Mouse (Mus musculus) ES-E14 (cell line): ENCODE measurements around the gene Prok2. TPM values are rescaled to one million over a fixed set of nuclear protein-coding genes. Genes with fewer than 3 reads are reported as not detected.

Source experiments
- DNase-seq: peaks from one replicate; pipeline ENCODE4 v3.0.0-alpha.2; 2013; ENCODE audit warnings: low read depth, low spot score
- H3K27ac ChIP-seq: 2 replicates; pipeline ENCODE4 v1.5.1; 2012; ENCODE audit warnings: low read depth, mild to moderate bottlenecking, low read length, moderate library complexity, mixed read lengths; ENCODE audit not compliant: poor library complexity, insufficient read depth, severe bottlenecking
- H3K36me3 ChIP-seq: 2 replicates; pipeline ENCODE4 v1.6.1; 2012; ENCODE audit warnings: mild to moderate bottlenecking, low read length, moderate library complexity, mixed read lengths; ENCODE audit not compliant: control insufficient read depth, poor library complexity, insufficient read depth, severe bottlenecking
- H3K4me1 ChIP-seq, 2 experiments: fragments of 150-350 bp in 1 of 2; sonication (generic) in 1 of 2; 2 replicates each; pipeline ENCODE4 v1.6.1; 2012; ENCODE audit warnings: low read length in 2 of 2, mild to moderate bottlenecking in 1 of 2, mixed read lengths in 1 of 2; ENCODE audit not compliant: control insufficient read depth in 2 of 2, insufficient read depth in 2 of 2, poor library complexity in 1 of 2
- H3K4me3 ChIP-seq, 2 experiments: fragments of 150-350 bp in 1 of 2; sonication (generic) in 1 of 2; 2 replicates each; pipeline ENCODE4 v1.5.1; 2012; ENCODE audit warnings: low read length in 2 of 2, low read depth in 1 of 2, mild to moderate bottlenecking in 1 of 2, mixed read lengths in 1 of 2; ENCODE audit not compliant: insufficient read depth in 1 of 2, poor library complexity in 1 of 2, severe bottlenecking in 1 of 2
- H3K9ac ChIP-seq: 2 replicates; pipeline ENCODE4 v1.6.1; 2012; ENCODE audit warnings: low read depth, mild to moderate bottlenecking, low read length, mixed read lengths; ENCODE audit not compliant: poor library complexity, insufficient read depth, severe bottlenecking
- H3K9me3 ChIP-seq: fragments of 150-350 bp; sonication (generic); 2 replicates; pipeline ENCODE4 v1.6.1; 2012; ENCODE audit warnings: low read depth, mild to moderate bottlenecking, low read length; ENCODE audit not compliant: control insufficient read depth, insufficient read depth
- CHD2 ChIP-seq: IDR thresholded peaks from 2 replicates; pipeline ENCODE4 v1.6.1; 2014; ENCODE audit warnings: mild to moderate bottlenecking, low read depth, low read length, inconsistent platforms
- HCFC1 ChIP-seq: IDR thresholded peaks from 2 replicates; pipeline ENCODE4 v1.6.1; 2012; ENCODE audit warnings: low read length, inconsistent platforms, borderline replicate concordance; ENCODE audit not compliant: insufficient read depth
- MAFK ChIP-seq: IDR thresholded peaks from 2 replicates; pipeline ENCODE4 v1.6.1; 2014; ENCODE audit warnings: mild to moderate bottlenecking, low read depth, low read length, inconsistent platforms; ENCODE audit not compliant: insufficient read depth
- ZC3H11A ChIP-seq: IDR thresholded peaks from 2 replicates; pipeline ENCODE4 v1.6.1; 2012; ENCODE audit warnings: low read depth, mild to moderate bottlenecking, inconsistent platforms, low read length, borderline replicate concordance
- ZNF384 ChIP-seq: IDR thresholded peaks from 2 replicates; pipeline ENCODE4 v1.6.1; 2012; ENCODE audit warnings: low read depth, low read length, inconsistent platforms
- in situ Hi-C, 2 experiments: fragments of 600-800 bp; cut with MboI; formaldehyde crosslinking; loops; one replicate each; pipeline ENCODE4 v1.15.1; 2025; ENCODE audit warnings: low sequenced_read_pairs in 2 of 2, inconsistent platforms in 1 of 2; ENCODE audit not compliant: unreplicated experiment in 2 of 2
- total RNA-seq: library from RNA; depleted of rRNA; stranded (reverse); fragments of 300-350 nt; gene quantifications from 2 replicates; pipeline ENCODE4 v1.2.3, GENCODE M21; 2012

The Prok2 gene
- total RNA-seq, 1 experiment, result not detected

DNA sequence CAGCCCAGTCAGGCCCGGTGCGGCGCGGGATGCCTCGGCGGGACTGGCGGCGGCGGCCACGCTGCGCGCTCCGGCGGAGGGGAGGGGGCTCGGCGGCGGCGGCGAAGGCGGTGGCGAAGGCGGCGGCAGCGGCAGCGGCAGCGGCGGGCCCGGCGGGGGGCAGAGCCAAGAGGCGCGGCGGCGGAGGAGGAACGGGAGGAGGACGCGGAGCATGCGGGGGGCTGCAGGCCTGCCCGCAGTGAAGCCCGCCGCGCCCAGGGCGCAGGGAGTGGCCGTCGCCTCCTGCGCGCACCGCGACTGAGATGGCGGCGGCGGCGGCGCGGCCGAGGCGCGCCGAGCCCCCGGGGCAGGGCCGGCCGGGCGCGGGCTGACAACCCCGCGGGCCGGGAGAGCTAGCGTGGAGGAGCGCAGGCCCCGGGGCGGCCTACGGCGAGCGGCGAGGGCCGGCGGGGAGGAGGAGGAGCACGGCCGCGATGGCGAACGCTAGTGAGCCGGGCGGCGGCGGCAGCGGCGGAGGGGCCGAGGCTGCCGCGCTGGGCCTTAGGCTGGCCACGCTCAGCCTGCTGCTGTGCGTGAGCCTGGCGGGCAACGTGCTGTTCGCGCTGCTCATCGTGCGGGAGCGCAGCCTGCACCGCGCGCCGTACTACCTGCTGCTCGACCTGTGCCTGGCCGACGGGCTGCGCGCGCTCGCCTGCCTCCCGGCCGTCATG is 33.8 kb downstream of the Prok2 start, which contains the start of gene Gpr27:
Gene Gpr27, plus strand, starts transcription at position 474 of the 710 bp plus-strand sequence.
- in situ Hi-C loops, result no loop called here
- H3K9me3 ChIP-seq, result no peaks in the 10 kb centered on the region
- H3K4me1 ChIP-seq, result 0 out of 4 replicates have a peak, but pooled peaks cover 0 to 2% of the 10 kb centered on the region in 2 experiments
- H3K9ac ChIP-seq, result peak within 1 kb of the TSS; percentile 76
- DNase-seq, result no peak
- peak within 1 kb of the TSS; percentile 76 to 79 for H3K4me3 ChIP-seq
- TF ChIP-seq ZNF384 (no peak), MAFK (no peak), CHD2 (no peak), ZC3H11A (no peak), HCFC1 (no peak)
- no peaks in the 10 kb centered on the region for H3K36me3 ChIP-seq
- no peak within 1 kb of the TSS for H3K27ac ChIP-seq

DNA sequence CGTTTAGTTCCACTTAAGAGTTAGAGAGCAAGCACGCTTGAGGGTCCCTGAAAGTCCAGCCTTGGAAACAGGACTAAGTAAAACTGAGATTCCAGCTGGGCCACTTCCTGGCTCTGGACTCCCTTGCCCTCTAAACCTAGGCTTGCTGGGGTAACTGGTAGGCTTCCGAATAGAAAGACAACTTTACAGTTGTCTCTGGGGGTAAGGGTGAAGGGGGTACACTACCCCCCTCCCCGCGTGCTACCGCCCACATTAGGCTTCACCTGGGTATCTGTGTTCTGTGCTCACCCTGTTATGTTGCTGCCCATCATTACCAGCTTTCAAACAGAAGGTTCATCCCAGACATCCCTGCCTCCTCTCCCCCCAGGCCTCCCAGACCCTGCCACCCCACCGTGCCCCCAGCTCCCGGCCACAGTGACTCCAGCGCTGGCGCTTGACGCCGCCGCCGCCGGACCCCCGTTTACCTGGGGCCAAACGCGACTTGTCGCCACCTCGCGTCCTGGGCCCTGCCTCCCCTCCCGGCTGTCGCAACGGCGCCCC is 34.5 kb downstream of the Prok2 start:
- 0 out of 4 replicates have a peak, but pooled peaks cover 0 to 2% of the 10 kb centered on the region in 2 experiments for H3K4me1 ChIP-seq
- no peaks in the 10 kb centered on the region for H3K9me3 ChIP-seq
- peak overlapping the region; percentile 76 for H3K9ac ChIP-seq
- DNase-seq, result no peak
- in situ Hi-C loops, result no loop called here
- TF ChIP-seq CHD2 (no peak), ZC3H11A (no peak), MAFK (no peak), HCFC1 (no peak), ZNF384 (no peak)
- no peak overlapping the region for H3K27ac ChIP-seq
- peak overlapping the region; percentile 72 to 76 for H3K4me3 ChIP-seq
- H3K36me3 ChIP-seq, result no peaks in the 10 kb centered on the region

DNA sequence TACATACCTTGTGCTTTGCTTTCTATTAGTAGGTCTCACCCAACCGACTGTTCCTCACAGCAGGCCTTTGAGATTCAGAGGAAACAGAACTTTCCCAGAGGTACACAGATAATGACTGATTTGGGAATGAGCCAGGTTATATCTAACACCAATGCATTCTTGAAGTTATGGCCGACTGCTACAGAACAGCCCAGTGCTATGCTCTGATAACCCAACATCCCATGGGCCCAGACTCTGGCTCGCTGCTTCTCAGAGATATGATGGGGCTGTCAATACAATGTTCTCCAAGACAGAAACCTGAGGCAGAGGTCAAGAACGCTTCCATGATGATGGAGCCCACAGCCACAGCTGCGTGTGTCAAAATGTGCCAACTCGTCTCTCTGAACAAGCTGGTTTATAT is 37.7 kb downstream of the Prok2 start:
- in situ Hi-C loops, result no loop called here
- Histone ChIP-seq H3K27ac (no peak overlapping the region), H3K36me3 (no peaks in the 10 kb centered on the region), H3K4me1 (0 out of 4 replicates have a peak, but pooled peaks cover 0 to 2% of the 10 kb centered on the region in 2 experiments), H3K4me3 (no peak overlapping the region), H3K9ac (no peak overlapping the region), H3K9me3 (no peaks in the 10 kb centered on the region)
- DNase-seq, result no peak
- no peak for TF ChIP-seq MAFK
- TF ChIP-seq HCFC1, result no peak
- no peak for TF ChIP-seq ZNF384
- TF ChIP-seq CHD2, result no peak
- TF ChIP-seq ZC3H11A, result no peak

DNA sequence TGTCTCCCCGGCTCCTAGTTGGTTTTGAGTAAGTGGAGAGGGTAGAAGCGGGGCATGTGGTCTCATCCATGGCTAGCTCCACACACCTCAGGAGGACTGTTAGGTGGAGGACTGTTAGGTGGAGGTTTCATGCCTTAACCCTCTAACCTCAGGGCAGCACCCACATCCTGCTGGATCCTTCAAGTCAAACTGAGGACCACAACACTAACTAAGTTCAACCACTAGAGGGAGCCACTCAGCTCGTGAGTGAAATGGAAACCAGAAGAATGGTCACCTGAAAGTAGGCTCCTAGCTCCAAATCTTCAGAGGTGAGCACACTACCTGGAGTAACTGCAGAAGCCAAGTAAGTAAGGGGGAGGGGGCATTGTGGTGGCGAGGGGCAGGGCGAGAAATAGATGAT is 41.3 kb downstream of the Prok2 start:
- H3K4me1 ChIP-seq, result no peaks in the 10 kb centered on the region
- H3K9ac ChIP-seq, result no peak overlapping the region
- DNase-seq, result peak; percentile 62
- no peak overlapping the region for H3K27ac ChIP-seq
- no peaks in the 10 kb centered on the region for H3K9me3 ChIP-seq
- no peak for TF ChIP-seq MAFK
- TF ChIP-seq CHD2, result no peak
- no peak for TF ChIP-seq ZC3H11A
- no peak for TF ChIP-seq HCFC1
- TF ChIP-seq ZNF384, result no peak
- in situ Hi-C loops, result no loop called here
- no peak overlapping the region for H3K4me3 ChIP-seq
- no peaks in the 10 kb centered on the region for H3K36me3 ChIP-seq
